Comparison of ENCODE assay signal across 10 mouse cellular contexts in genomic region chr11:101911855-101912579, GRCm38 (mm10). TPM values are rescaled to one million over a fixed set of nuclear protein-coding genes. Genes with fewer than 3 reads are reported as not detected.
DNase-seq lines count a peak whose midpoint lies in the region; ATAC-seq and TF ChIP-seq lines count a peak whose summit lies in the region.
"Had no signal": no experiment of that assay in that cellular context is flagged by ENCODE, and none has a peak within 500 bp of the region (broad histone marks: within the 10 kb centered on the region; RNA-seq: fewer than 3 reads in every experiment).

No protein-coding gene starts in this region.

- WGBS in hindbrain, postnatal 0 days, result 80% methylated on average over 4 of the region's 4 CpGs
- 78% methylated on average over 4 of the region's 4 CpGs for WGBS in hindbrain, embryonic 12.5 days

- H3K4me2 ChIP-seq in hindbrain, postnatal 0 days (ENCODE audit: low read depth, low read length), result no peak overlapping the region
- H3K4me2 ChIP-seq in hindbrain, embryonic 12.5 days (replicated peaks), result no peak overlapping the region
- H3K4me2 ChIP-seq: embryonic facial prominence, embryonic 15.5 days; limb, embryonic 12.5 days had no signal

- H3K9me3 ChIP-seq in hindbrain, postnatal 0 days (ENCODE audit: low read length), result no peaks in the 10 kb centered on the region
- no peaks in the 10 kb centered on the region for H3K9me3 ChIP-seq in hindbrain, embryonic 12.5 days (replicated peaks)
- H3K9me3 ChIP-seq in E14TG2a.4 (ENCODE audit: low read length), result no peaks in the 10 kb centered on the region; the same call in 1 of the 2 replicates
- H3K9me3 ChIP-seq: embryonic facial prominence, embryonic 15.5 days; limb, embryonic 12.5 days had no signal

- H3K27ac ChIP-seq in hindbrain, postnatal 0 days, result no peak overlapping the region
- no peak overlapping the region for H3K27ac ChIP-seq in hindbrain, embryonic 12.5 days
- H3K27ac ChIP-seq: embryonic facial prominence, embryonic 15.5 days; limb, embryonic 12.5 days had no signal

- no peaks in the 10 kb centered on the region for H3K4me1 ChIP-seq in hindbrain, postnatal 0 days (ENCODE audit: insufficient read depth, low read length)
- H3K4me1 ChIP-seq in hindbrain, embryonic 12.5 days, result no peaks in the 10 kb centered on the region
- peaks cover 26% of the 10 kb centered on the region for H3K4me1 ChIP-seq in E14TG2a.4 (replicated peaks; ENCODE audit: low read depth, low read length)

- no peak overlapping the region for H3K4me3 ChIP-seq in hindbrain, postnatal 0 days (ENCODE audit: low read length)
- no peak overlapping the region for H3K4me3 ChIP-seq in hindbrain, embryonic 12.5 days
- H3K4me3 ChIP-seq in E14TG2a.4 (replicated peaks; ENCODE audit: low read length), result no peak overlapping the region
- H3K4me3 ChIP-seq: embryonic facial prominence, embryonic 15.5 days; limb, embryonic 12.5 days had no signal

- peak; percentile 52 for TF ChIP-seq CTCF in hindbrain, postnatal 0 days (IDR thresholded peaks at IDR 0.05; ENCODE audit: low read depth)
- TF ChIP-seq CTCF in E14TG2a.4 (conservative IDR thresholded peaks at IDR 0.05; ENCODE audit: low read length), result peak; percentile 75

- no peak for ATAC-seq in hindbrain, postnatal 0 days
- no peak for ATAC-seq in hindbrain, embryonic 12.5 days (ENCODE audit: low FRiP score)

- no peaks in the 10 kb centered on the region for H3K36me3 ChIP-seq in hindbrain, postnatal 0 days (ENCODE audit: insufficient read depth, low read length)
- H3K36me3 ChIP-seq in hindbrain, embryonic 12.5 days, result no peaks in the 10 kb centered on the region
- no peaks in the 10 kb centered on the region for H3K36me3 ChIP-seq in E14TG2a.4 (ENCODE audit: insufficient read depth, low read length)
- H3K36me3 ChIP-seq: embryonic facial prominence, embryonic 15.5 days; limb, embryonic 12.5 days had no signal

- H3K9ac ChIP-seq in hindbrain, postnatal 0 days (replicated peaks; ENCODE audit: low read length), result no peak overlapping the region
- H3K9ac ChIP-seq in hindbrain, embryonic 12.5 days, result no peak overlapping the region
- H3K9ac ChIP-seq: embryonic facial prominence, embryonic 15.5 days; limb, embryonic 12.5 days had no signal

- H3K27me3 ChIP-seq in hindbrain, postnatal 0 days (ENCODE audit: insufficient read depth, low read length), result peaks cover 7% of the 10 kb centered on the region; the same call in 1 of the 2 replicates
- H3K27me3 ChIP-seq in hindbrain, embryonic 12.5 days, result peaks cover 35% of the 10 kb centered on the region
- peaks cover 5% of the 10 kb centered on the region for H3K27me3 ChIP-seq in E14TG2a.4 (ENCODE audit: insufficient read depth, low read length)

- DNase-seq in hindbrain, postnatal 0 days (ENCODE audit: low spot score), result no peak
- peak; percentile 51 for DNase-seq in brain, adult 2 months (ENCODE audit: low read depth, low spot score)
- peak; percentile 61 for DNase-seq in naive thymus-derived CD4-positive, alpha-beta T cell, adult 2 months (ENCODE audit: low read depth)
- DNase-seq in left cerebral cortex, postnatal 4 days, result no peak
- no peak for DNase-seq in adrenal gland, postnatal 4 days (ENCODE audit: low spot score in 2 of 2)
- no peak for DNase-seq in layer of hippocampus, adult 9-11 months

- intact Hi-C loops in left cerebral cortex, postnatal 4 days (cut with DNase I), result loop anchor here (2.0 kb wide), 1 partner anchor 99 kb away; no protein-coding TSS in a partner anchor

RNA-seq across cellular contexts. Expression of gene Meox1, which starts 17.8 kb away (rescaled TPM):
- 1.8 and 2.0 TPM in 2 replicates for total RNA-seq in hindbrain, postnatal 0 days (2014; rRNA removed)
- polyA plus RNA-seq in hindbrain, postnatal 0 days (2015; fragmentation: Nextera tagmentation; extraction: Ambion mirVana), result 0.69 and 0.73 TPM in 2 replicates
- 1.4 and 1.9 TPM in 2 replicates for polyA plus RNA-seq in hindbrain, embryonic 12.5 days (2016; fragmentation: Nextera tagmentation; extraction: Ambion mirVana)
- 1 to 10 TPM; 1.2 to 1.5 TPM for total RNA-seq in left cerebral cortex, postnatal 4 days (2021)
- total RNA-seq in adrenal gland, postnatal 4 days (2021), result 1 to 10 TPM; 7.1 to 7.8 TPM

RNA-seq across cellular contexts. Expression of gene Sost, which starts 54.8 kb away (rescaled TPM):
- total RNA-seq in hindbrain, postnatal 0 days (2014; rRNA removed), result 0.22 TPM in 1 of 2 replicates, not detected in the other
- polyA plus RNA-seq in hindbrain, postnatal 0 days (2015; fragmentation: Nextera tagmentation; extraction: Ambion mirVana), result 0.14 and 0.16 TPM in 2 replicates
- 0.46 and 0.79 TPM in 2 replicates for polyA plus RNA-seq in hindbrain, embryonic 12.5 days (2016; fragmentation: Nextera tagmentation; extraction: Ambion mirVana)
- not detected for total RNA-seq in left cerebral cortex, postnatal 4 days (2021)
- total RNA-seq in adrenal gland, postnatal 4 days (2021), result under 1 TPM; 0.20 to 0.25 TPM

Comparison
In these comparisons a context has a peak if more than half of its experiments do, and no peak if none do; other contexts are left out.
1. DNase-seq: peak in brain, adult 2 months (single experiment) and naive thymus-derived CD4-positive, alpha-beta T cell, adult 2 months (single experiment); none in hindbrain, postnatal 0 days (single experiment), left cerebral cortex, postnatal 4 days (single experiment), adrenal gland, postnatal 4 days (0 of 2) and layer of hippocampus, adult 9-11 months (single experiment).